Mouse (Mus musculus) lung, postnatal 0 days (tissue): ENCODE measurements around the gene Trp53bp1. TPM values are rescaled to one million over a fixed set of nuclear protein-coding genes. Genes with fewer than 3 reads are reported as not detected.

ENCODE experiments used
- ATAC-seq: fragments of 200-750 bp; cut with Nextera tagmentation; 2 replicates; pipeline ENCODE4 v1.8.0; 2017; ENCODE audit warnings: moderate library complexity
- DNase-seq: peaks from one replicate; pipeline ENCODE4 v3.0.0-alpha.2; 2016; ENCODE audit warnings: low spot score
- H3K27ac ChIP-seq: fragments of 300-500 bp; sonication (generic); 2 replicates; pipeline ENCODE4 v1.5.1; 2014; ENCODE audit warnings: antibody characterized with exemption, mild to moderate bottlenecking, low read length, mixed read lengths
- H3K27me3 ChIP-seq: fragments of 300-500 bp; sonication (generic); replicated peaks from 2 replicates; pipeline ENCODE4 v1.6.1; 2014; ENCODE audit warnings: low read length, mixed read lengths; ENCODE audit not compliant: insufficient read depth
- H3K36me3 ChIP-seq: fragments of 300-500 bp; sonication (generic); 2 replicates; pipeline ENCODE4 v1.6.1; 2014; ENCODE audit warnings: low read length, mixed read lengths; ENCODE audit not compliant: insufficient read depth
- H3K4me1 ChIP-seq: fragments of 300-500 bp; sonication (generic); 2 replicates; pipeline ENCODE4 v1.6.1; 2014; ENCODE audit warnings: antibody characterized with exemption, low read depth, low read length, mixed read lengths; ENCODE audit not compliant: insufficient read depth
- H3K4me2 ChIP-seq: fragments of 300-500 bp; sonication (generic); replicated peaks from 2 replicates; pipeline ENCODE4 v1.6.1; 2014; ENCODE audit warnings: low read depth, mild to moderate bottlenecking, low read length, moderate library complexity, mixed read lengths
- H3K4me3 ChIP-seq: fragments of 300-500 bp; sonication (generic); 2 replicates; pipeline ENCODE4 v1.5.1; 2014; ENCODE audit warnings: low read depth, low read length
- H3K9ac ChIP-seq: fragments of 300-500 bp; sonication (generic); replicated peaks from 2 replicates; pipeline ENCODE4 v1.6.1; 2014; ENCODE audit warnings: low read depth, mild to moderate bottlenecking
- H3K9me3 ChIP-seq: fragments of 300-500 bp; sonication (generic); 2 replicates; pipeline ENCODE4 v1.6.1; 2016; ENCODE audit warnings: low read length, mixed read lengths
- CTCF ChIP-seq: IDR thresholded peaks from 2 replicates; pipeline ENCODE4 v1.5.1; 2016; ENCODE audit warnings: antibody characterized with exemption, mild to moderate bottlenecking
- EP300 ChIP-seq: IDR thresholded peaks from 2 replicates; pipeline ENCODE4 v1.6.1; 2016; ENCODE audit warnings: antibody characterized with exemption, mild to moderate bottlenecking, control low read depth
- WGBS: fragments of 180-500 bp; shearing (Covaris S2); extraction: QIAGEN DNeasy Blood & Tissue Kit; methylation state at CpG from one replicate; pipeline ENCODE4 v1.1.7; 2014; 5-methylcytosine and 5-hydroxymethylcytosine counted together
- polyA plus RNA-seq: library from polyadenylated mRNA; unstranded; fragments of >200 nt; fragmentation: Nextera tagmentation; extraction: Ambion mirVana; gene quantifications from 2 replicates; pipeline ENCODE4 v1.2.1, GENCODE M21; 2015

Trp53bp1 gene
- polyA plus RNA-seq, 1 experiment from 2014 or later, result 9.8 TPM

DNA sequence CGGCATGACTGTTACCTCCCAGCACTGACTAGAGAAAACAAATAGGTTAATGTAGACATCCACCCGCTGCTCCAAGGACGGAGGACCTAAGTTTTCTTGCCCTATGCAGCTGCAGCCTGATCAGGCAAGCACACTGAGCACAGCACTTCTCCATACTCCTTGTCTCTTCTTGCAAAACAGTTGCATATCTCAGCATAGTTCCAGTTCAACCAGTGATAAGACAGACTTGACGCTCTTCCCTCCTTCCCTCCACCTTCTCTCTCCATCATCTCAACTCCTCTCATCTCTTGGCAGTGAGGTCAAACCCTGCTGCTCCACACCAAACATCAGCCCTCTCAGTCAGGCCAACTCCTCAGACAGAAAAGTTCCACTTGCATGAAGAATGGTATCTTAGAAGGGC, 43.1 kb downstream of the Trp53bp1 start:
- Histone ChIP-seq H3K4me1 (no peaks in the 10 kb centered on the region), H3K4me2 (no peak overlapping the region), H3K9me3 (no peaks in the 10 kb centered on the region), H3K27ac (no peak overlapping the region), H3K9ac (no peak overlapping the region), H3K4me3 (no peak overlapping the region), H3K36me3 (peaks cover 17% of the 10 kb centered on the region), H3K27me3 (no peaks in the 10 kb centered on the region)
- TF ChIP-seq EP300, result no peak
- TF ChIP-seq CTCF, result no peak
- DNase-seq, result no peak
- no peak for ATAC-seq
- WGBS, result 97% methylated on average over 4 of the region's 4 CpGs

DNA sequence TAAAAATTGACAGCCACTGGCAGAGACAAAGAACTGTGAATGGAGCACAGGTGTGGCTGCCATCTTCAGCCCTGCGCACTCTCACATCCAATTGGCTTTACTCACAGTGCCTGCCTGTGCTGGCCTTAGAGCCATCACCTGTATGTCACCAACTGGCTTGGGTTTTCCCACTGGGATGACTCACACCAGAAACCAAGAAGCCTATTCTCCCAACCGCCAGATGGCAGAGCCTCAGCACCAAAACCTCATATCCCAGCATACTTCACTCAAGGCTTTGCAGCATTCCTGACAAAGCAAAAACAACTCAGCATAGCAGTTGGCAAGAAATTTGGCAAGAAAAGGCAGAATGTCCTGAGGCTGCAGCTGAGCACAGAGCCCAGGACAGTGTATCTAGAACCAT, 48.2 kb downstream of the Trp53bp1 start:
- Histone ChIP-seq H3K4me1 (no peaks in the 10 kb centered on the region), H3K9ac (no peak overlapping the region), H3K4me3 (no peak overlapping the region), H3K4me2 (no peak overlapping the region), H3K27ac (no peak overlapping the region), H3K36me3 (peaks cover 26% of the 10 kb centered on the region), H3K27me3 (no peaks in the 10 kb centered on the region), H3K9me3 (no peaks in the 10 kb centered on the region)
- DNase-seq (no peak), ATAC-seq (no peak)
- WGBS, result 96% methylated on average over 2 of the region's 2 CpGs
- TF ChIP-seq EP300 (no peak), CTCF (no peak)

DNA sequence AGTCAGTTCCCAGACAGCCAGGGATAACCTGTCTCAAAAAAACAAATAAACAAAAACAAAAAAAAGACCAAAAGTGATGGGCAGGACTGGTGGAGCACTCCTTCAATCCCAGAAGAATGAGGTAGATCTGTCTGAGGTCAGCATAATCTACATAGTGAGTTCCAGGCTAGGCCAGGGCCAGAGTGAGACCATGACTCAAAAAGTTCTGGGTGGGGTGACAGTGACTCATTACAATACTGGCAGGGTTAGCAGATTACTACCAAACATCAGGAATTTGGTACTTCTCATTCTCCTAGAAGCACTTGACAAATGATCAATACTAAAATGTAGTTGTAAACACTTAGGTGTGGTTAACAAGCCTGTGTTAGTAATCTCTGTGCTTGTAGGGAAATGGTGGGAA, 51.2 kb downstream of the Trp53bp1 start:
- no peaks in the 10 kb centered on the region for H3K4me1 ChIP-seq
- H3K27me3 ChIP-seq, result no peaks in the 10 kb centered on the region
- no peak overlapping the region for H3K4me3 ChIP-seq
- no peak overlapping the region for H3K9ac ChIP-seq
- ATAC-seq (no peak), DNase-seq (no peak)
- no peaks in the 10 kb centered on the region for H3K9me3 ChIP-seq
- TF ChIP-seq CTCF, result no peak
- no peak for TF ChIP-seq EP300
- no peak overlapping the region for H3K27ac ChIP-seq
- H3K4me2 ChIP-seq, result no peak overlapping the region
- peaks cover 21% of the 10 kb centered on the region; the same call in 1 of the 2 replicates for H3K36me3 ChIP-seq

DNA sequence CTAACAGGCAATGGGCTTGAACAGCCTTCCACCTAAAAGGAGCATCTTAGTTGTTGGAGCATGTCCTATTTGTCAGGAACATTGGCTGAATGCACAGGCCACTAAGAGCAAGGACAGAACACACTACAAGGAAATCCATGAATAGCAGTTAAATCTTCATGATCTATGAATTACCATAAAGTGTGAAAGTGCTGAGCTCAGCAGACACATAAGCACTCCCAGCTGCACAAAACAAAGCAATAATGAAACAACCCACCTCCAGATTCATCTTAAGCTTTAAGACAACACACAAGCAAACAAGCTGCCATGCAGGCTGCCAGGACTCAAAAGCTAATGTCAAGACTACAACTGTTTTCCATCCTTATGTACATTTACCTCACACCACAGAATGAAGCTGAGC, 52.0 kb downstream of the Trp53bp1 start:
- TF ChIP-seq CTCF (no peak), EP300 (no peak)
- Histone ChIP-seq H3K9me3 (no peaks in the 10 kb centered on the region), H3K27me3 (no peaks in the 10 kb centered on the region), H3K27ac (no peak overlapping the region), H3K4me3 (no peak overlapping the region), H3K9ac (no peak overlapping the region), H3K36me3 (peaks cover 23% of the 10 kb centered on the region; the same call in 1 of the 2 replicates), H3K4me2 (no peak overlapping the region), H3K4me1 (no peaks in the 10 kb centered on the region)
- no peak for ATAC-seq
- DNase-seq, result no peak

DNA sequence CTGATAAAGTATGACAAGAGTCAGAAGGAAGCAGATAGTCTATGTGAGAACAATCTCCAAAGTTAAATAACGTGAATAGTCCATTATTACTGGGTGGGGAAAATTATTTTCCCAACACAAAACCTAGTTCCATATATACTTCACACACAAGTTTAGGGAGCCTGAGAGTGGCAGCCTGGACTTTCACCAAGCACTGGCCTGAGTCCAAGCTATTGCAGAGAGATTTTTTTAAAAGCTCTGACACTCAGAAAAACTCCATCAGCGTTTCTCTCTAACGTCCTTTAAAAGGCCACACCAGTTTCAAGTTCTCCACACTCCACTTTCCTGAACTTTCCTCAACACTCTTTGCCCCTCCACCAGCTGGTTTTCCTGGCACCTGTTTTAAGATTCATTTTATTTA, 56.7 kb downstream of the Trp53bp1 start:
- Histone ChIP-seq H3K4me1 (no peaks in the 10 kb centered on the region), H3K4me3 (no peak overlapping the region), H3K27ac (no peak overlapping the region), H3K36me3 (peaks cover 16% of the 10 kb centered on the region; the same call in 1 of the 2 replicates), H3K4me2 (no peak overlapping the region), H3K27me3 (no peaks in the 10 kb centered on the region), H3K9me3 (no peaks in the 10 kb centered on the region), H3K9ac (no peak overlapping the region)
- DNase-seq (no peak), ATAC-seq (no peak)
- no peak for TF ChIP-seq EP300
- no peak for TF ChIP-seq CTCF
- WGBS, result 53% methylated on average over 3 of the region's 3 CpGs

DNA sequence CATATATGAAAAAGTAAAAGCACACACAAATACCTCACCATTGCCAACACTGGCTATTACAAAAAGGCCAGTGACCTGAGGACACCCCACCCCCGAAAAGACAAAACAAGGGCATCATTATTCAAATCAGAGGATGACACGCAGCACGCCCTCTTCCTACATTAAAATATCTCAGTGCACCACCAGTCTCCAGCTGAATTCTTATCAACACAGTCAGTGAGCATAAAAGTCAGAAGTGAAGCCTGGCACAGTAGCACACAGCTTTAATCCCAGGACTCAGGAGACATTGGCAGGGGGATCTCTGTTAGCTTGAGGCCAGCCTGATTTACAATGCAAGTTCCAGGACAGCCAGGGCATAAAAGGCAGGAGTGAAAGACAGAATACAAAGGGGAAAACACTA, 64.7 kb downstream of the Trp53bp1 start:
- no peak for DNase-seq
- no peak for TF ChIP-seq CTCF
- no peak for TF ChIP-seq EP300
- Histone ChIP-seq H3K27me3 (no peaks in the 10 kb centered on the region), H3K36me3 (peaks cover 34% of the 10 kb centered on the region), H3K4me3 (no peak overlapping the region), H3K27ac (no peak overlapping the region), H3K9ac (no peak overlapping the region), H3K4me2 (no peak overlapping the region), H3K4me1 (no peaks in the 10 kb centered on the region), H3K9me3 (no peaks in the 10 kb centered on the region)
- ATAC-seq, result no peak
- WGBS, result 93% methylated on average over 3 of the region's 3 CpGs

DNA sequence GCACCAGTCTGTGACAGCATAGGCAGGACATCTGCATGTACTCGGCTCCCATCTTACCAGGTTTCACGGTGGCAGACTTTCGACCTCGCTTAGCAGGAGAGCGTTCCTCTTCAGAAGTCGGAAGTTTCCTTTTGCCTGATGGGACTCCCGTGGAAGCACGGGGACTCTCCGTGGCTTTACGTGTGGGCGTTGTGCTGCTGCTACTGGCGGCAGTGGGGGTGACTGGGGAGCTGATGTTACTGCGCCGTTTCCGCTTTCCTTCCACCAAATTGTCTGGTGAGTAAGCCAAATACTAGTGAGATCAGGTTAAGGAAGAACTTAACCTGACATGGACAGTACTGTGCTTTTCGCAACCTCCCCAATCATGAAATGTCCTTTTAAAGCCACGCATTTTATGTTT, 66.9 kb downstream of the Trp53bp1 start:
- TF ChIP-seq CTCF, result no peak
- 93% methylated on average over 17 of the region's 17 CpGs for WGBS
- Histone ChIP-seq H3K4me1 (no peaks in the 10 kb centered on the region), H3K4me2 (no peak overlapping the region), H3K9ac (no peak overlapping the region), H3K36me3 (peaks cover 31% of the 10 kb centered on the region), H3K9me3 (no peaks in the 10 kb centered on the region), H3K27ac (no peak overlapping the region), H3K4me3 (no peak overlapping the region), H3K27me3 (no peaks in the 10 kb centered on the region)
- DNase-seq (no peak), ATAC-seq (no peak)
